ENCODE assay signal across 9 mouse cellular contexts in the genomic region with DNA sequence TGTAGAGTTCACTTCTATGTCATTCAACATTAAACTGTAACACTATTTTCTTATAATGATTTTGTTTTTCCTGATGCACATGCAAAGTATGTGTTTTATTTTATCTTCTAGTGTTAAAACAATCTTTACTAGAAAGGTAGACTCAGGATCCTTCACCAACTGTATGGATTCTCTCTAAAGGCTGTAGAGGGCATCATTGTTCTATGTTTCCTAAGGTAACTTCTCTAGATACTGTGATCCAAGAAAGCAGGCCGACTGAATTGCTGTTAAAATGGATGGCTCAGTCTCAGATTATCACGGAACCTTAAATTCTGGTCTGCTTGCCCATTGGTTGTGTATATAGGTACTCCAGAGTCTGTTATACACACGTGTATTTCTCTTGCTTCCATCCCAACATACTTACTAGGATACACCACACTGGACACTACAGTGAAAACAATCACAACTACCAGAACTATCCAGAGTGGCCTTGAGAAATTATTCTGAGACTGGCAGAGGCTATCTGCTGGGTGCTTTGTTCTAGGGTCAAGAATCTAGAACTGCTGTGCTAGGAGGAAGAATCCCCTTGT. TPM values are rescaled to one million over a fixed set of nuclear protein-coding genes. Genes with fewer than 3 reads are reported as not detected.
A peak's percentile ranks its signal among the peaks of the same experiment; 100 is the strongest.
DNase-seq lines count a peak whose midpoint lies in the region; ATAC-seq lines count a peak whose summit lies in the region.
"Had no signal": no experiment of that assay in that cellular context is flagged by ENCODE, and none has a peak within 500 bp of the region (broad histone marks: within the 10 kb centered on the region; RNA-seq: fewer than 3 reads in every experiment).

No protein-coding gene starts in this region.

- no peak overlapping the region for H3K9ac ChIP-seq in hindbrain, embryonic 15.5 days
- H3K9ac ChIP-seq in stomach, embryonic 14.5 days (replicated peaks; ENCODE audit: low read depth, low read length): no peak overlapping the region
- H3K9ac ChIP-seq: liver, embryonic 13.5 days had no signal

- intact Hi-C loops in heart, postnatal 36 days (cut with DNase I): loop anchor here (1.0 to 2.0 kb wide), 3 partner anchors 202 to 1028 kb away; partner anchors contain the start of gene Jag1

- no peak overlapping the region for H3K4me3 ChIP-seq in hindbrain, embryonic 15.5 days
- no peak overlapping the region for H3K4me3 ChIP-seq in stomach, embryonic 14.5 days (ENCODE audit: low read depth, low read length)
- H3K4me3 ChIP-seq: liver, embryonic 13.5 days had no signal

- peak; percentile 19 for DNase-seq in heart, adult 8-10 months (ENCODE audit: low spot score)
- DNase-seq in heart, postnatal 36 days: no peak
- peak; percentile 24 for DNase-seq in lung, postnatal 25 days (ENCODE audit: low spot score)
- no peak for DNase-seq in lung, postnatal 14 days
- no peak for DNase-seq in spleen, postnatal 14 days (ENCODE audit: low spot score in 2 of 2)
- DNase-seq in cerebellum, postnatal 4 days (ENCODE audit: low spot score in 2 of 2): no peak
- DNase-seq: liver, embryonic 13.5 days had no signal

- no peak overlapping the region for H3K27ac ChIP-seq in hindbrain, embryonic 15.5 days (replicated peaks)
- H3K27ac ChIP-seq in stomach, embryonic 14.5 days (ENCODE audit: low read length): no peak overlapping the region
- H3K27ac ChIP-seq: liver, embryonic 13.5 days had no signal

- peaks cover 6% of the 10 kb centered on the region for H3K4me1 ChIP-seq in hindbrain, embryonic 15.5 days (replicated peaks)
- H3K4me1 ChIP-seq in stomach, embryonic 14.5 days (ENCODE audit: control insufficient read depth, insufficient read depth, low read length): peaks cover 4% of the 10 kb centered on the region; the same call in 1 of the 2 replicates

- H3K9me3 ChIP-seq in hindbrain, embryonic 15.5 days: no peaks in the 10 kb centered on the region
- H3K9me3 ChIP-seq in stomach, embryonic 14.5 days (ENCODE audit: control insufficient read depth, low read depth, low read length): no peaks in the 10 kb centered on the region
- H3K9me3 ChIP-seq: liver, embryonic 13.5 days had no signal

- ATAC-seq in hindbrain, embryonic 15.5 days (ENCODE audit: low FRiP score, low read depth): peak; percentile 81
- peak; percentile 14; the same call in 1 of the 2 replicates for ATAC-seq in stomach, embryonic 14.5 days (ENCODE audit: insufficient number of reproducible peaks, insufficient read depth, low FRiP score, low read depth)

- 26% methylated on average over 3 of the region's 3 CpGs for WGBS in hindbrain, embryonic 15.5 days
- WGBS in stomach, embryonic 14.5 days: 45% methylated on average over 3 of the region's 3 CpGs

- H3K36me3 ChIP-seq in hindbrain, embryonic 15.5 days: no peaks in the 10 kb centered on the region
- H3K36me3 ChIP-seq in stomach, embryonic 14.5 days (ENCODE audit: control insufficient read depth, insufficient read depth, low read length): no peaks in the 10 kb centered on the region
- H3K36me3 ChIP-seq: liver, embryonic 13.5 days had no signal

- H3K27me3 ChIP-seq in hindbrain, embryonic 15.5 days: no peaks in the 10 kb centered on the region
- no peaks in the 10 kb centered on the region for H3K27me3 ChIP-seq in stomach, embryonic 14.5 days (ENCODE audit: control insufficient read depth, insufficient read depth, low read length)
- H3K27me3 ChIP-seq: liver, embryonic 13.5 days had no signal

- no peak overlapping the region for H3K4me2 ChIP-seq in hindbrain, embryonic 15.5 days
- no peak overlapping the region for H3K4me2 ChIP-seq in stomach, embryonic 14.5 days (replicated peaks; ENCODE audit: low read depth, low read length)
- H3K4me2 ChIP-seq: liver, embryonic 13.5 days had no signal

RNA-seq across cellular contexts. Expression of gene AL731706.1, which starts 23.2 kb away (rescaled TPM):
- 10 to 100 TPM; 17.6 to 41.2 (median 31.2) TPM for total RNA-seq in heart, adult 8-10 months (2022)
- 10 to 100 TPM; 37.3 to 38.0 TPM for total RNA-seq in heart, postnatal 36 days (2021)
- polyA plus RNA-seq in hindbrain, embryonic 15.5 days (2015; fragmentation: Nextera tagmentation; extraction: Ambion mirVana): 21.9 and 22.3 TPM in 2 replicates
- polyA plus RNA-seq in stomach, embryonic 14.5 days (2014; fragmentation: Nextera tagmentation; extraction: Ambion mirVana): 34.4 and 37.1 TPM in 2 replicates

RNA-seq across cellular contexts. Expression of gene Mkks, which starts 23.2 kb away (rescaled TPM):
- 10 to 100 TPM; 31.7 to 55.5 (median 44.6) TPM for total RNA-seq in heart, adult 8-10 months (2022)
- total RNA-seq in heart, postnatal 36 days (2021): 10 to 100 TPM; 28.5 to 28.6 TPM
- polyA plus RNA-seq in hindbrain, embryonic 15.5 days (2015; fragmentation: Nextera tagmentation; extraction: Ambion mirVana): 12.4 and 13.2 TPM in 2 replicates
- 13.7 and 14.5 TPM in 2 replicates for polyA plus RNA-seq in stomach, embryonic 14.5 days (2014; fragmentation: Nextera tagmentation; extraction: Ambion mirVana)

RNA-seq across cellular contexts. Expression of gene Slx4ip, which starts 23.4 kb away (rescaled TPM):
- 1 to 10 TPM; 1.3 to 2.0 (median 1.5) TPM for total RNA-seq in heart, adult 8-10 months (2022)
- total RNA-seq in heart, postnatal 36 days (2021): 1 to 10 TPM; 1.3 to 2.0 TPM
- 11.3 and 13.1 TPM in 2 replicates for polyA plus RNA-seq in hindbrain, embryonic 15.5 days (2015; fragmentation: Nextera tagmentation; extraction: Ambion mirVana)
- polyA plus RNA-seq in stomach, embryonic 14.5 days (2014; fragmentation: Nextera tagmentation; extraction: Ambion mirVana): 6.2 and 8.0 TPM in 2 replicates

RNA-seq across cellular contexts. Expression of gene AL731706.2, which starts 28.9 kb away (rescaled TPM):
- 10 to 100 TPM; 18.8 to 61.2 (median 25.1) TPM for total RNA-seq in heart, adult 8-10 months (2022)
- total RNA-seq in heart, postnatal 36 days (2021): 10 to 100 TPM; 22.3 to 33.7 TPM
- 34.1 and 36.1 TPM in 2 replicates for polyA plus RNA-seq in hindbrain, embryonic 15.5 days (2015; fragmentation: Nextera tagmentation; extraction: Ambion mirVana)
- polyA plus RNA-seq in stomach, embryonic 14.5 days (2014; fragmentation: Nextera tagmentation; extraction: Ambion mirVana): 34.1 and 39.4 TPM in 2 replicates

Comparison
In these comparisons a context has a peak if more than half of its experiments do, and no peak if none do; other contexts are left out.
1. DNase-seq: peak in heart, adult 8-10 months (single experiment) and lung, postnatal 25 days (single experiment); none in heart, postnatal 36 days (0 of 2), lung, postnatal 14 days (single experiment), spleen, postnatal 14 days (0 of 2) and cerebellum, postnatal 4 days (0 of 2).